Mouse (Mus musculus) ES-E14 (cell line): Measurements from ENCODE around the gene Clstn2.

ENCODE experiments used
- CHD2 ChIP-seq: IDR thresholded peaks from 2 replicates; pipeline ENCODE4 v1.6.1; 2014; ENCODE audit warnings: mild to moderate bottlenecking, low read depth, low read length, inconsistent platforms
- HCFC1 ChIP-seq: IDR thresholded peaks from 2 replicates; pipeline ENCODE4 v1.6.1; 2012; ENCODE audit warnings: low read length, inconsistent platforms, borderline replicate concordance; ENCODE audit not compliant: insufficient read depth
- ZC3H11A ChIP-seq: IDR thresholded peaks from 2 replicates; pipeline ENCODE4 v1.6.1; 2012; ENCODE audit warnings: low read depth, mild to moderate bottlenecking, inconsistent platforms, low read length, borderline replicate concordance

DNA sequence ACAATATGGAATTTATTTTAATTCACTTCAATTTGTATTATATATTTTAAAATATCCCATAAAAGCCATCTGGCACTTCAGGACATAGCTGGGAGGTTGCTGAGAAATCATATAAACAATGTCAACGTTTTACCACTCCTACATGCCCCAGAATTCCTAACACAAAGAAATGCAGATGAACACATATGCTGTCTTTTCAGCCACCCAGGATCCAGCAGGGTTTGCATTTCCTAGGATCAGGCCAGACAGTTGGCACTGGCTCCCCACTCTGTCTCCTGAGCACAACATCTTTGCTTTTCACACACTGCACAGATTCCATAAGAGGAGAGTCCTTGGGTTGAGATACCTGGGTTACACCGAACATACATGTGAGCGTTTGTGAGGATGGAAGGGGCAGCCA, 508.1 kb downstream of the Clstn2 start:
- no peak for TF ChIP-seq ZC3H11A
- TF ChIP-seq HCFC1 = no peak
- TF ChIP-seq CHD2 = no peak
